Mouse (Mus musculus) G1E (cell line): Measurements from ENCODE around the gene Ndufs6.

Experiments
- CTCF ChIP-seq: IDR thresholded peaks from 2 replicates; pipeline ENCODE4 v1.5.1; 2012; ENCODE audit warnings: low read depth, low read length, inconsistent platforms, mixed read lengths
- GATA1 ChIP-seq: IDR thresholded peaks from 2 replicates; pipeline ENCODE4 v1.6.1; 2012; ENCODE audit warnings: borderline replicate concordance, low read length, inconsistent platforms, mixed read lengths
- POLR2AphosphoS5 ChIP-seq: IDR thresholded peaks from 2 replicates; pipeline ENCODE4 v1.6.1; 2012; ENCODE audit warnings: low read depth, low read length, inconsistent platforms; ENCODE audit not compliant: insufficient replicate concordance

GRCm38 (mm10) chr13:73273536-73273935 is 54.8 kb downstream of the Ndufs6 start:
- TF ChIP-seq CTCF, result no peak
- no peak for TF ChIP-seq GATA1
- no peak for TF ChIP-seq POLR2AphosphoS5
